Mouse (Mus musculus) layer of hippocampus, adult 6 months (tissue): ENCODE results near the gene Man1a. TPM values are rescaled to one million over a fixed set of nuclear protein-coding genes. Genes with fewer than 3 reads are reported as not detected.

Experiments used
- long read RNA-seq, 2 experiments: library from polyadenylated mRNA; unstranded; transcript quantifications; one replicate each; pipeline ENCODE4 v2.0.0; 2019 to 2020
- polyA plus RNA-seq: library from polyadenylated mRNA; unstranded; fragments of <200 nt; fragmentation: Nextera tagmentation; gene quantifications from 2 replicates; pipeline ENCODE4 v1.2.3, GENCODE M21; 2021

The Man1a gene
- 7.7 and 8.3 TPM in 2 replicates for polyA plus RNA-seq
- long read RNA-seq, experiment 1, full-length matches to known transcripts: 1 of 27 reads
- long read RNA-seq, experiment 1, partial matches to known transcripts: 5 of 27 reads
- long read RNA-seq, experiment 1, other reads (novel, unspliced or antisense): 21 of 27 reads
- long read RNA-seq, experiment 2, full-length matches to known transcripts: 6 of 28 reads
- long read RNA-seq, experiment 2, partial matches to known transcripts: 7 of 28 reads
- long read RNA-seq, experiment 2, other reads (novel, unspliced or antisense): 15 of 28 reads

GRCm38 (mm10) chr10:54076420-54076819, at the start of gene Man1a:
TSS of gene Man1a (minus strand) at chr10:54076609.

